Mouse (Mus musculus) layer of hippocampus, adult 2 months (tissue): ENCODE measurements at regions not wholly inside any gene's neighbourhood (a gene's known extent, or its start where the extent isn't known, plus 50 kb on each side); places are given as distances from the start of the nearest gene placed in this dataset.

Experiments
- DNase-seq, 2 experiments: peaks; one replicate each; pipeline ENCODE4 v3.0.0; 2022; ENCODE audit warnings: low spot score in 2 of 2
- H3K27ac ChIP-seq: fragments of 200-600 bp; 2 replicates; pipeline ENCODE4 v1.8.1; 2022
- H3K4me3 ChIP-seq: fragments of 200-600 bp; 2 replicates; pipeline ENCODE4 v1.8.1; 2022; ENCODE audit warnings: mild to moderate bottlenecking
- CTCF ChIP-seq: fragments of 200-600 bp; conservative IDR thresholded peaks from 2 replicates; pipeline ENCODE4 v1.8.1; 2022; ENCODE audit warnings: antibody characterized with exemption, mild to moderate bottlenecking, moderate library complexity

- Histone ChIP-seq H3K27ac (no peak overlapping the region), H3K4me3 (no peak overlapping the region)
- no peak for DNase-seq
- no peak for TF ChIP-seq CTCF
Measured at GRCm38 (mm10) chr8:26445991-26446390, 326.7 kb downstream of the Gm45692 start.

GRCm38 (mm10) chr8:26447886-26448640, 328.7 kb downstream of the Gm45692 start:
- Histone ChIP-seq H3K4me3 (no peak overlapping the region), H3K27ac (no peak overlapping the region)
- no peak for TF ChIP-seq CTCF
- no peak for DNase-seq

- no peak overlapping the region for H3K27ac ChIP-seq
Measured at GRCm38 (mm10) chr8:26449291-26449690, 330.0 kb downstream of the Gm45692 start.

GRCm38 (mm10) chr8:26450543-26450942, 331.2 kb downstream of the Gm45692 start:
- H3K4me3 ChIP-seq = no peak overlapping the region
- no peak for DNase-seq
- H3K27ac ChIP-seq = no peak overlapping the region
- TF ChIP-seq CTCF = no peak

More at GRCm38 (mm10) chr8:26449291-26449690, 330.0 kb downstream of the Gm45692 start:
- DNase-seq = no peak
- H3K4me3 ChIP-seq = no peak overlapping the region
- TF ChIP-seq CTCF = no peak

- Histone ChIP-seq H3K27ac (no peak overlapping the region), H3K4me3 (no peak overlapping the region)
- DNase-seq = no peak
- TF ChIP-seq CTCF = no peak
Measured at GRCm38 (mm10) chr8:26452976-26453573, 333.7 kb downstream of the Gm45692 start.

- DNase-seq = no peak
- no peak overlapping the region for H3K4me3 ChIP-seq
- no peak for TF ChIP-seq CTCF
- H3K27ac ChIP-seq = no peak overlapping the region
Measured at GRCm38 (mm10) chr8:26465346-26465745, 346.0 kb downstream of the Gm45692 start.

GRCm38 (mm10) chr8:26468441-26468840, 349.1 kb downstream of the Gm45692 start:
- H3K4me3 ChIP-seq = no peak overlapping the region
- TF ChIP-seq CTCF = no peak
- no peak overlapping the region for H3K27ac ChIP-seq
- DNase-seq = no peak

- DNase-seq = no peak
- Histone ChIP-seq H3K4me3 (no peak overlapping the region), H3K27ac (no peak overlapping the region)
- TF ChIP-seq CTCF = no peak
Measured at GRCm38 (mm10) chr8:26469705-26470104, 350.4 kb downstream of the Gm45692 start.

GRCm38 (mm10) chr8:26471811-26472550, 352.6 kb downstream of the Gm45692 start:
- Histone ChIP-seq H3K4me3 (no peak overlapping the region), H3K27ac (no peak overlapping the region)
- TF ChIP-seq CTCF = no peak
- no peak for DNase-seq

GRCm38 (mm10) chr8:26484749-26485148, 365.4 kb downstream of the Gm45692 start:
- Histone ChIP-seq H3K27ac (no peak overlapping the region), H3K4me3 (no peak overlapping the region)
- no peak for TF ChIP-seq CTCF
- DNase-seq = no peak

- no peak for DNase-seq
- no peak overlapping the region for H3K27ac ChIP-seq
Measured at GRCm38 (mm10) chr8:26487866-26488265, 368.5 kb downstream of the Gm45692 start.

GRCm38 (mm10) chr8:26488590-26488989, 369.3 kb downstream of the Gm45692 start:
- H3K27ac ChIP-seq = no peak overlapping the region
- no peak for DNase-seq
- no peak overlapping the region for H3K4me3 ChIP-seq
- no peak for TF ChIP-seq CTCF

More at GRCm38 (mm10) chr8:26487866-26488265, 368.5 kb downstream of the Gm45692 start:
- TF ChIP-seq CTCF = no peak
- H3K4me3 ChIP-seq = no peak overlapping the region

- no peak overlapping the region for H3K27ac ChIP-seq
- TF ChIP-seq CTCF = no peak
- no peak overlapping the region for H3K4me3 ChIP-seq
- no peak for DNase-seq
Measured at GRCm38 (mm10) chr8:26501196-26501813, 382.0 kb downstream of the Gm45692 start.
